Mouse (Mus musculus) embryonic facial prominence, embryonic 12.5 days (tissue): ENCODE measurements around the gene Csnka2ip. TPM values are rescaled to one million over a fixed set of nuclear protein-coding genes. Genes with fewer than 3 reads are reported as not detected.

Experiments
- ATAC-seq: fragments of 200-750 bp; cut with Nextera tagmentation; 2 replicates; pipeline ENCODE4 v1.8.0; 2017; ENCODE audit not compliant: insufficient number of reproducible peaks, insufficient read depth, low FRiP score, low TSS enrichment
- H3K27ac ChIP-seq: fragments of 300-500 bp; sonication (generic); 2 replicates; pipeline ENCODE4 v1.5.1; 2016; ENCODE audit warnings: mild to moderate bottlenecking
- H3K27me3 ChIP-seq: fragments of 300-500 bp; sonication (generic); 2 replicates; pipeline ENCODE4 v1.6.1; 2016; ENCODE audit warnings: mild to moderate bottlenecking, moderate library complexity
- H3K36me3 ChIP-seq: fragments of 300-500 bp; sonication (generic); 2 replicates; pipeline ENCODE4 v1.6.1; 2016; ENCODE audit warnings: mild to moderate bottlenecking
- H3K4me1 ChIP-seq: fragments of 300-500 bp; sonication (generic); 2 replicates; pipeline ENCODE4 v1.6.1; 2016
- H3K4me2 ChIP-seq: fragments of 300-500 bp; sonication (generic); replicated peaks from 2 replicates; pipeline ENCODE4 v1.6.1; 2016; ENCODE audit warnings: mild to moderate bottlenecking, moderate library complexity
- H3K4me3 ChIP-seq: fragments of 300-500 bp; sonication (generic); 2 replicates; pipeline ENCODE4 v1.5.1; 2016; ENCODE audit warnings: mild to moderate bottlenecking
- H3K9ac ChIP-seq: fragments of 300-500 bp; sonication (generic); 2 replicates; pipeline ENCODE4 v1.6.1; 2016; ENCODE audit warnings: mild to moderate bottlenecking, moderate library complexity
- H3K9me3 ChIP-seq: fragments of 300-500 bp; sonication (generic); 2 replicates; pipeline ENCODE4 v1.6.1; 2016; ENCODE audit warnings: mild to moderate bottlenecking, moderate library complexity
- WGBS: fragments of 180-500 bp; shearing (Covaris S2); methylation state at CpG from one replicate; pipeline ENCODE4 v1.1.7; 2016; 5-methylcytosine and 5-hydroxymethylcytosine counted together
- polyA plus RNA-seq: library from polyadenylated mRNA; unstranded; fragments of >200 nt; fragmentation: Nextera tagmentation; extraction: Ambion mirVana; gene quantifications from 2 replicates; pipeline ENCODE4 v1.2.1, GENCODE M21; 2016

The Csnka2ip gene
- polyA plus RNA-seq, 1 experiment from 2014 or later: not detected

DNA sequence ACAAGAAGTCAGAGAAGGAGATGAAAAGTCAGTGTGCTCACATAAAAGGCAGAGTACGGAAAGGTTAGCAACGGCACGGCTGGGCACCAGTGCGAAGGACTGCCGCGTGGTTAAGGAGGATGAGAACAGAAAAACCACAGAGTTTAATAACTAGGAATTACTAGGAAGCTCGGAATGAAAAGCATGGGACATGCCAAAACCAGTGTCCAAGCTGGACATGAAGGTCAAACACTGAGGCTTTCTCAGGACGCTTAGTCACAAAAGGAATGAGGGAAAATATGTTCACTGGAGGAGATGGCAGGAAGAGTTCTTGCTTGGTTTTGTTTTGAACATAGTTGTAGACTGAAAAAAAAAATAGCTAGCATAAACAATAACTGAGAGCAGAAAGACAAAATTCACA, 32.7 kb downstream of the Csnka2ip start:
- H3K36me3 ChIP-seq: no peaks in the 10 kb centered on the region
- WGBS: 91% methylated on average over 8 of the region's 8 CpGs
- no peak for ATAC-seq

DNA sequence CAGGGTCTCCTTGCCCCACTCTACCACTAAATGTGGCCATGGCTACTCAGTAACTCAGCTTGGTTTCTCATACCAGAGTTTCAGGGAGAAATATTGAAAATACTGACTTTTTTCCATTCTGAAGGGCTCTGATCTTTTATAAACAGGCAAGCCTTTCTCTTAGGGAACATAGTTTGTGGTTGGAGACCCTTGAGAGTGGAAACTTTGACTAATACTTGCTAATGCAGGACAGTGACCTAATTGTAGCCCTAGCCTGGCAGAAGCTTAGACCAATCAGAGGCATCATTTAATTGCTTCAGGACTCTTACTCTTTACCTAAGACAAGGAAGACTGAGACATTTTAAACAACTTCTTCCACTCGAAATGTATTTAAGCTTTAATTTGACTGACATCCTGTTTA, 39.1 kb downstream of the Csnka2ip start:
- no peak for ATAC-seq
- WGBS: 46% methylated on average over 1 of the region's 1 CpGs
- H3K27me3 ChIP-seq: no peaks in the 10 kb centered on the region

More for the DNA sequence above, 32.7 kb downstream of the Csnka2ip start:
- Histone ChIP-seq H3K9ac (no peak overlapping the region), H3K27ac (no peak overlapping the region), H3K4me2 (no peak overlapping the region), H3K9me3 (no peaks in the 10 kb centered on the region), H3K27me3 (no peaks in the 10 kb centered on the region), H3K4me1 (no peaks in the 10 kb centered on the region), H3K4me3 (no peak overlapping the region)

DNA sequence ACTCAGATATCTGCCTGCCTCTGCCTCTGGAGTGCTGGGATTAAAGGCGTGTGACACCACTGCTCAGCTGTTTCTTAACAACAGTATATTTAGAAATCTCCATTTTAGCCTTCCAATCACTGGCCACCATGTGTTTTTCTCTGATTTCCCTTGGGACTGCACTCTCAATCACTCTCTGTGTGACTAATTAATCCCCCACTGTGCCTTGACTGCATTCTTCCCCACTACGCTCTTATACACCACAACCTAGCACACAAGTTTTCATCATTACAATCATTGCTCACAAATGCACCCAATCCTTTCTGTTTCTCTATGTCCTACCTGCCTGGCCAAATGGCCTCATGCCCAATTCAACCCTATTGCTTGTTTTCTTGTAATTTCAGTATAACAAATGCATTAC, 43.7 kb downstream of the Csnka2ip start:
- H3K4me3 ChIP-seq: no peak overlapping the region
- H3K36me3 ChIP-seq: no peaks in the 10 kb centered on the region
- WGBS: 71% methylated on average over 2 of the region's 2 CpGs
- H3K9me3 ChIP-seq: no peaks in the 10 kb centered on the region
- H3K4me2 ChIP-seq: no peak overlapping the region
- no peaks in the 10 kb centered on the region for H3K27me3 ChIP-seq
- no peak overlapping the region for H3K27ac ChIP-seq
- no peak overlapping the region for H3K9ac ChIP-seq
- no peak for ATAC-seq
- no peaks in the 10 kb centered on the region for H3K4me1 ChIP-seq

More for the DNA sequence above, 39.1 kb downstream of the Csnka2ip start:
- Histone ChIP-seq H3K27ac (no peak overlapping the region), H3K4me1 (no peaks in the 10 kb centered on the region), H3K4me2 (no peak overlapping the region), H3K36me3 (no peaks in the 10 kb centered on the region), H3K9ac (no peak overlapping the region), H3K9me3 (no peaks in the 10 kb centered on the region), H3K4me3 (no peak overlapping the region)

DNA sequence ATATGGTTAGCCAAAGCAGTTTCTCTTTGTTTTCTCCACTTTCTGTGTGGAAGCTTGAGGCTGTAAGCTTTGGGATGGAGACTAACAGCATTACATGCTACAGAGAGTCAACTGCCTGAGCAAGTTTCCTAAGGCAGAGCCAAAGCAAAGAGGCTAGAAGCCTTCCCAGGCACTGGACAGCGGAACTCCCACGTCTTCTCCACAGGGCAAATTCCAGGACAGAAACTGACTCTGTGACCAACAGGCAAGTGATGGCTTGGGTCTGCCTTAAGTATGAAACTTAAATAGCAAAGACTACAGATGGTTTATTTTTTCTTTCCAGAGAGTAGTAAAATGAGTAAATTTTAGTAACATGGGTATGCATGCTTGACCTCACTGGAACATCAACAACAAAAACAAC, 75.3 kb downstream of the Csnka2ip start:
- no peaks in the 10 kb centered on the region for H3K36me3 ChIP-seq
- H3K9me3 ChIP-seq: no peaks in the 10 kb centered on the region
- 85% methylated on average over 2 of the region's 2 CpGs for WGBS
- no peak for ATAC-seq
- no peak overlapping the region for H3K4me3 ChIP-seq
- no peaks in the 10 kb centered on the region for H3K4me1 ChIP-seq
- no peak overlapping the region for H3K27ac ChIP-seq
- no peaks in the 10 kb centered on the region for H3K27me3 ChIP-seq
- H3K4me2 ChIP-seq: no peak overlapping the region
- no peak overlapping the region for H3K9ac ChIP-seq

DNA sequence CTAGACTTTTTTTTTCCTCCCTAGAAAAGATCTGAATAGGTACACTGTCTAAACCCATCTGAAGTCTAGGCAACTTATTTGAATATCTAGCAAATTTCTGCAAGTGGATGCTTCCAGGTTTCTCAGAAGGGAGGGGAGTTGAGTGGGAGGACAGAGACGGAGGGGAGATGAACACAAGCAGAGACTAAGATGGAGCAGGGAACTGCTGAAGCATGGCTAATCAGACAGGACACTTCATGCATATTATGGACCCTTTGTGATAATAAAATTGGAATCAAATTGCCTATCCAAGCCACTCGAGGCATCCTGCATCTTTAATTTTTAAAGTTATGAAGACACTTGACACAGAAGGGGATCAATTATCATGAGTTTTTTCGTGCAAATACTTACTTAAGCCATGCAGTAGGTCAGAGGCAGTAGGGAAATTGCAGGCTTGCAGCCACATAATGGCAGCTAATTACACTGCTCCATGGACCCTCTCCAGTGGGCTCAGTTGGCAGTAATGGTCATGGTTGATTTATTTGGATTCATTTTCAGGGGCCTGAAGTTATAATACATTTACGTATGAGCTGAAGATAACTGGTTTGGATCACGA, 78.1 kb downstream of the Csnka2ip start:
- no peak for ATAC-seq
- Histone ChIP-seq H3K27me3 (no peaks in the 10 kb centered on the region), H3K36me3 (no peaks in the 10 kb centered on the region), H3K4me1 (no peaks in the 10 kb centered on the region), H3K4me3 (no peak overlapping the region), H3K27ac (no peak overlapping the region), H3K9ac (no peak overlapping the region), H3K9me3 (no peaks in the 10 kb centered on the region), H3K4me2 (no peak overlapping the region)
- WGBS: 46% methylated on average over 5 of the region's 5 CpGs

DNA sequence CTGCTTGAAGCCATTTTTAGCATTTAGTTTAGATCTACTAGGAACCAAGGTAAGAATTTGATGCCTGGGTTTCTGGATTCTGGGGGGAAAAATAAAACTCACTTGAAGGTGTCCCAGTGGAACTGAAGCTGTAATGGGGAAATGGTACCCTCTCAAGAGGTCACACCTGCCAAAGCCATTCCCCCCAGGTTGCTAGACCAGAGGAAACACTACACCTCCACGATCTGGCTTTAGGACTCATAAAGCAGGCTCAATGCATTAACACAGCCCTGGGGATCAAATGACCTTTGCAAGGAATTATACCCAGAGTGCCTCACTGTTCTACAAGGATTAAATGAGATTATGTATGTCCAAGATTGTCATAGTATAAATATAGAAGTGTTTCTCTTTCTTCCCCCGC, 88.8 kb downstream of the Csnka2ip start:
- Histone ChIP-seq H3K9ac (no peak overlapping the region), H3K27me3 (no peaks in the 10 kb centered on the region), H3K4me1 (no peaks in the 10 kb centered on the region), H3K36me3 (no peaks in the 10 kb centered on the region), H3K4me3 (no peak overlapping the region), H3K9me3 (no peaks in the 10 kb centered on the region), H3K27ac (no peak overlapping the region), H3K4me2 (no peak overlapping the region)
- WGBS: 53% methylated on average over 2 of the region's 2 CpGs
- ATAC-seq: no peak

Other genes with a start within 250 kb of the Csnka2ip start
- gene 4930453N24Rik, start 168.8 kb upstream of the Csnka2ip start, polyA plus RNA-seq: 27.7 and 28.9 TPM in 2 replicates
- gene Zfp654, start 249.2 kb upstream of the Csnka2ip start, polyA plus RNA-seq: 8.8 and 9.0 TPM in 2 replicates
- gene Cggbp1, start 249.6 kb upstream of the Csnka2ip start, polyA plus RNA-seq: 106 and 115 TPM in 2 replicates